In genomic region chr8:58510516-58510915, GRCm38 (mm10) we compare ENCODE assay signal across 25 mouse cellular contexts.
DNase-seq lines count a peak whose midpoint lies in the region; ATAC-seq and TF ChIP-seq lines count a peak whose summit lies in the region.
"Had no signal": no experiment of that assay in that cellular context is flagged by ENCODE, and none has a peak within 500 bp of the region (broad histone marks: within the 10 kb centered on the region; RNA-seq: fewer than 3 reads in every experiment).

No protein-coding gene starts in this region.

- H3K9me3 ChIP-seq in hindbrain, embryonic 11.5 days (ENCODE audit: control insufficient read depth, low read length), result no peaks in the 10 kb centered on the region
- no peaks in the 10 kb centered on the region for H3K9me3 ChIP-seq in hindbrain, embryonic 12.5 days (replicated peaks)
- H3K9me3 ChIP-seq in midbrain, embryonic 11.5 days (ENCODE audit: control insufficient read depth, low read length), result no peaks in the 10 kb centered on the region
- no peaks in the 10 kb centered on the region for H3K9me3 ChIP-seq in midbrain, embryonic 16.5 days (replicated peaks; ENCODE audit: control insufficient read depth, low read length, poor library complexity, severe bottlenecking)
- no peaks in the 10 kb centered on the region for H3K9me3 ChIP-seq in ES-E14 (ENCODE audit: control insufficient read depth, insufficient read depth, low read depth, low read length)
- H3K9me3 ChIP-seq in kidney, embryonic 15.5 days (replicated peaks), result no peaks in the 10 kb centered on the region
- H3K9me3 ChIP-seq: embryonic facial prominence, embryonic 13.5 days; embryonic facial prominence, embryonic 15.5 days; forebrain, embryonic 10.5 days; forebrain, embryonic 12.5 days had no signal

- no peaks in the 10 kb centered on the region for H3K36me3 ChIP-seq in hindbrain, embryonic 11.5 days (ENCODE audit: control insufficient read depth, insufficient read depth, low read length)
- no peaks in the 10 kb centered on the region for H3K36me3 ChIP-seq in hindbrain, embryonic 12.5 days
- no peaks in the 10 kb centered on the region for H3K36me3 ChIP-seq in midbrain, embryonic 11.5 days (ENCODE audit: control insufficient read depth, insufficient read depth, low read length)
- no peaks in the 10 kb centered on the region for H3K36me3 ChIP-seq in midbrain, embryonic 16.5 days (ENCODE audit: control insufficient read depth, insufficient read depth, low read length)
- H3K36me3 ChIP-seq in ES-E14 (ENCODE audit: control insufficient read depth, insufficient read depth, low read length, poor library complexity, severe bottlenecking), result no peaks in the 10 kb centered on the region
- no peaks in the 10 kb centered on the region for H3K36me3 ChIP-seq in kidney, embryonic 15.5 days
- H3K36me3 ChIP-seq: embryonic facial prominence, embryonic 13.5 days; embryonic facial prominence, embryonic 15.5 days; forebrain, embryonic 10.5 days; forebrain, embryonic 12.5 days had no signal

- no peak overlapping the region for H3K9ac ChIP-seq in hindbrain, embryonic 11.5 days (ENCODE audit: low read depth, low read length)
- no peak overlapping the region for H3K9ac ChIP-seq in hindbrain, embryonic 12.5 days
- no peak overlapping the region for H3K9ac ChIP-seq in midbrain, embryonic 11.5 days (ENCODE audit: low read length)
- H3K9ac ChIP-seq in midbrain, embryonic 16.5 days (ENCODE audit: low read depth, low read length), result no peak overlapping the region
- no peak overlapping the region for H3K9ac ChIP-seq in ES-E14 (ENCODE audit: insufficient read depth, low read depth, low read length, poor library complexity, severe bottlenecking)
- H3K9ac ChIP-seq in kidney, embryonic 15.5 days, result no peak overlapping the region
- H3K9ac ChIP-seq: embryonic facial prominence, embryonic 13.5 days; embryonic facial prominence, embryonic 15.5 days; forebrain, embryonic 12.5 days had no signal

- no peak overlapping the region for H3K27ac ChIP-seq in hindbrain, embryonic 11.5 days (ENCODE audit: low read depth, low read length)
- H3K27ac ChIP-seq in hindbrain, embryonic 12.5 days, result no peak overlapping the region
- no peak overlapping the region for H3K27ac ChIP-seq in midbrain, embryonic 11.5 days (ENCODE audit: low read depth, low read length)
- H3K27ac ChIP-seq in midbrain, embryonic 16.5 days (ENCODE audit: low read length), result no peak overlapping the region
- H3K27ac ChIP-seq in ES-E14 (ENCODE audit: insufficient read depth, low read depth, low read length, poor library complexity, severe bottlenecking), result no peak overlapping the region
- H3K27ac ChIP-seq in kidney, embryonic 15.5 days, result no peak overlapping the region
- H3K27ac ChIP-seq: embryonic facial prominence, embryonic 13.5 days; embryonic facial prominence, embryonic 15.5 days; forebrain, embryonic 10.5 days; forebrain, embryonic 12.5 days had no signal

- in situ Hi-C loops in ES-E14 (cut with MboI; ENCODE audit: low sequenced_read_pairs in 2 of 2, unreplicated experiment in 2 of 2), result no loop called here

- H3K4me2 ChIP-seq in hindbrain, embryonic 11.5 days (replicated peaks; ENCODE audit: low read depth, low read length), result no peak overlapping the region
- no peak overlapping the region for H3K4me2 ChIP-seq in hindbrain, embryonic 12.5 days (replicated peaks)
- no peak overlapping the region for H3K4me2 ChIP-seq in midbrain, embryonic 11.5 days
- H3K4me2 ChIP-seq in midbrain, embryonic 16.5 days (ENCODE audit: low read length), result no peak overlapping the region
- H3K4me2 ChIP-seq in kidney, embryonic 15.5 days, result no peak overlapping the region
- H3K4me2 ChIP-seq: embryonic facial prominence, embryonic 13.5 days; embryonic facial prominence, embryonic 15.5 days; forebrain, embryonic 12.5 days had no signal

- no peak overlapping the region for H3K4me3 ChIP-seq in hindbrain, embryonic 11.5 days (ENCODE audit: low read depth, low read length)
- no peak overlapping the region for H3K4me3 ChIP-seq in hindbrain, embryonic 12.5 days
- no peak overlapping the region for H3K4me3 ChIP-seq in midbrain, embryonic 11.5 days (ENCODE audit: low read depth, low read length)
- no peak overlapping the region for H3K4me3 ChIP-seq in midbrain, embryonic 16.5 days (ENCODE audit: low read depth, low read length)
- no peak overlapping the region for H3K4me3 ChIP-seq in ES-E14 (ENCODE audit: insufficient read depth in 1 of 2, low read depth in 1 of 2, low read length in 2 of 2, poor library complexity in 1 of 2, severe bottlenecking in 1 of 2)
- no peak overlapping the region for H3K4me3 ChIP-seq in kidney, embryonic 15.5 days (replicated peaks)
- H3K4me3 ChIP-seq: embryonic facial prominence, embryonic 13.5 days; embryonic facial prominence, embryonic 15.5 days; erythroblast, embryonic 14.5 days; forebrain, embryonic 10.5 days; forebrain, embryonic 12.5 days had no signal

- no peaks in the 10 kb centered on the region for H3K27me3 ChIP-seq in hindbrain, embryonic 11.5 days (ENCODE audit: control insufficient read depth, insufficient read depth, low read length)
- H3K27me3 ChIP-seq in hindbrain, embryonic 12.5 days, result no peaks in the 10 kb centered on the region
- H3K27me3 ChIP-seq in midbrain, embryonic 11.5 days (ENCODE audit: control insufficient read depth, insufficient read depth, low read length), result no peaks in the 10 kb centered on the region
- H3K27me3 ChIP-seq in midbrain, embryonic 16.5 days (ENCODE audit: control insufficient read depth, insufficient read depth, low read depth, low read length), result no peaks in the 10 kb centered on the region
- H3K27me3 ChIP-seq in kidney, embryonic 15.5 days, result no peaks in the 10 kb centered on the region
- H3K27me3 ChIP-seq: embryonic facial prominence, embryonic 13.5 days; embryonic facial prominence, embryonic 15.5 days; forebrain, embryonic 12.5 days had no signal

- ATAC-seq in hindbrain, embryonic 11.5 days (ENCODE audit: low FRiP score), result 0 out of 2 replicates have a peak, but pooled peaks have one; percentile 22
- no peak for ATAC-seq in hindbrain, embryonic 12.5 days (ENCODE audit: low FRiP score)
- no peak for ATAC-seq in midbrain, embryonic 11.5 days (ENCODE audit: low FRiP score)
- no peak for ATAC-seq in midbrain, embryonic 16.5 days
- ATAC-seq in kidney, embryonic 15.5 days (replicated peaks; ENCODE audit: low FRiP score), result no peak
- ATAC-seq: forebrain, embryonic 14.5 days; forebrain, embryonic 16.5 days had no signal

- H3K4me1 ChIP-seq in hindbrain, embryonic 11.5 days (replicated peaks; ENCODE audit: control insufficient read depth, insufficient read depth, low read length), result no peaks in the 10 kb centered on the region
- H3K4me1 ChIP-seq in hindbrain, embryonic 12.5 days, result no peaks in the 10 kb centered on the region
- H3K4me1 ChIP-seq in midbrain, embryonic 11.5 days (ENCODE audit: control insufficient read depth, insufficient read depth, low read length), result no peaks in the 10 kb centered on the region
- H3K4me1 ChIP-seq in midbrain, embryonic 16.5 days (ENCODE audit: control insufficient read depth, insufficient read depth, low read length), result no peaks in the 10 kb centered on the region
- H3K4me1 ChIP-seq in ES-E14 (ENCODE audit: control insufficient read depth in 2 of 2, insufficient read depth in 2 of 2, low read length in 2 of 2, poor library complexity in 1 of 2), result no peaks in the 10 kb centered on the region
- H3K4me1 ChIP-seq in kidney, embryonic 15.5 days, result no peaks in the 10 kb centered on the region
- H3K4me1 ChIP-seq: embryonic facial prominence, embryonic 13.5 days; embryonic facial prominence, embryonic 15.5 days; forebrain, embryonic 12.5 days had no signal

- DNase-seq in hindbrain, embryonic 11.5 days (ENCODE audit: low spot score), result no peak
- DNase-seq in midbrain, embryonic 11.5 days (ENCODE audit: low spot score, missing footprints), result peak; percentile 81
- DNase-seq in ES-E14 (ENCODE audit: low read depth, low spot score) (peak; percentile 11), ZHBTc4 (ENCODE audit: low read depth, low spot score) (peak; percentile 25)
- DNase-seq in thymus, postnatal 25 days, result no peak
- DNase-seq: adrenal gland, adult 2 months; adrenal gland, postnatal 10 days; adrenal gland, postnatal 25 days; cerebellum, adult 11 months; cerebellum, adult 18-20 months; cerebellum, adult 8-10 months; cerebellum, adult 9-11 months; cerebellum, postnatal 14 days; cerebellum, postnatal 36 days; embryo, embryonic 11 days had no signal

TF ChIP-seq in ES-E14, 5 proteins besides CTCF, POLR2A, EP300 and RAD21:
- TF ChIP-seq HCFC1 (IDR thresholded peaks at IDR 0.05; ENCODE audit: borderline replicate concordance, insufficient read depth, low read length), result no peak
- no peak for TF ChIP-seq ZNF384 (IDR thresholded peaks at IDR 0.05; ENCODE audit: low read depth, low read length)
- TF ChIP-seq ZC3H11A (IDR thresholded peaks at IDR 0.05; ENCODE audit: borderline replicate concordance, low read depth, low read length), result no peak
- TF ChIP-seq CHD2 (IDR thresholded peaks at IDR 0.05; ENCODE audit: low read depth, low read length), result no peak
TF ChIP-seq in ES-E14: peak in this region for 0.

Comparison
In these comparisons a context has a peak if more than half of its experiments do, and no peak if none do; other contexts are left out.
1. DNase-seq: peak in midbrain, embryonic 11.5 days (single experiment), ES-E14 (single experiment) and ZHBTc4 (single experiment); none in hindbrain, embryonic 11.5 days (single experiment) and thymus, postnatal 25 days (single experiment).